Mouse (Mus musculus) ES-E14 (cell line): ENCODE data around the gene Ankrd28. TPM values are rescaled to one million over a fixed set of nuclear protein-coding genes. Genes with fewer than 3 reads are reported as not detected.
"Not testable (repeated sequence)": the region's sequence is repeated elsewhere in the genome, so short reads cannot be mapped to it uniquely, and the experiment has no call there.

Experiments used
- DNase-seq: peaks from one replicate; pipeline ENCODE4 v3.0.0-alpha.2; 2013; ENCODE audit warnings: low read depth, low spot score
- H3K27ac ChIP-seq: 2 replicates; pipeline ENCODE4 v1.5.1; 2012; ENCODE audit warnings: low read depth, mild to moderate bottlenecking, low read length, moderate library complexity, mixed read lengths; ENCODE audit not compliant: poor library complexity, insufficient read depth, severe bottlenecking
- H3K36me3 ChIP-seq: 2 replicates; pipeline ENCODE4 v1.6.1; 2012; ENCODE audit warnings: mild to moderate bottlenecking, low read length, moderate library complexity, mixed read lengths; ENCODE audit not compliant: control insufficient read depth, poor library complexity, insufficient read depth, severe bottlenecking
- H3K4me1 ChIP-seq, 2 experiments: fragments of 150-350 bp in 1 of 2; sonication (generic) in 1 of 2; 2 replicates each; pipeline ENCODE4 v1.6.1; 2012; ENCODE audit warnings: low read length in 2 of 2, mild to moderate bottlenecking in 1 of 2, mixed read lengths in 1 of 2; ENCODE audit not compliant: control insufficient read depth in 2 of 2, insufficient read depth in 2 of 2, poor library complexity in 1 of 2
- H3K4me3 ChIP-seq, 2 experiments: fragments of 150-350 bp in 1 of 2; sonication (generic) in 1 of 2; 2 replicates each; pipeline ENCODE4 v1.5.1; 2012; ENCODE audit warnings: low read length in 2 of 2, low read depth in 1 of 2, mild to moderate bottlenecking in 1 of 2, mixed read lengths in 1 of 2; ENCODE audit not compliant: insufficient read depth in 1 of 2, poor library complexity in 1 of 2, severe bottlenecking in 1 of 2
- H3K9ac ChIP-seq: 2 replicates; pipeline ENCODE4 v1.6.1; 2012; ENCODE audit warnings: low read depth, mild to moderate bottlenecking, low read length, mixed read lengths; ENCODE audit not compliant: poor library complexity, insufficient read depth, severe bottlenecking
- H3K9me3 ChIP-seq: fragments of 150-350 bp; sonication (generic); 2 replicates; pipeline ENCODE4 v1.6.1; 2012; ENCODE audit warnings: low read depth, mild to moderate bottlenecking, low read length; ENCODE audit not compliant: control insufficient read depth, insufficient read depth
- CHD2 ChIP-seq: IDR thresholded peaks from 2 replicates; pipeline ENCODE4 v1.6.1; 2014; ENCODE audit warnings: mild to moderate bottlenecking, low read depth, low read length, inconsistent platforms
- HCFC1 ChIP-seq: IDR thresholded peaks from 2 replicates; pipeline ENCODE4 v1.6.1; 2012; ENCODE audit warnings: low read length, inconsistent platforms, borderline replicate concordance; ENCODE audit not compliant: insufficient read depth
- MAFK ChIP-seq: IDR thresholded peaks from 2 replicates; pipeline ENCODE4 v1.6.1; 2014; ENCODE audit warnings: mild to moderate bottlenecking, low read depth, low read length, inconsistent platforms; ENCODE audit not compliant: insufficient read depth
- ZC3H11A ChIP-seq: IDR thresholded peaks from 2 replicates; pipeline ENCODE4 v1.6.1; 2012; ENCODE audit warnings: low read depth, mild to moderate bottlenecking, inconsistent platforms, low read length, borderline replicate concordance
- ZNF384 ChIP-seq: IDR thresholded peaks from 2 replicates; pipeline ENCODE4 v1.6.1; 2012; ENCODE audit warnings: low read depth, low read length, inconsistent platforms
- in situ Hi-C, 2 experiments: fragments of 600-800 bp; cut with MboI; formaldehyde crosslinking; loops; one replicate each; pipeline ENCODE4 v1.15.1; 2025; ENCODE audit warnings: low sequenced_read_pairs in 2 of 2, inconsistent platforms in 1 of 2; ENCODE audit not compliant: unreplicated experiment in 2 of 2
- total RNA-seq: library from RNA; depleted of rRNA; stranded (reverse); fragments of 300-350 nt; gene quantifications from 2 replicates; pipeline ENCODE4 v1.2.3, GENCODE M21; 2012; rRNA removed

Gene Ankrd28
- 26.6 and 36.0 TPM in 2 replicates for total RNA-seq

DNA sequence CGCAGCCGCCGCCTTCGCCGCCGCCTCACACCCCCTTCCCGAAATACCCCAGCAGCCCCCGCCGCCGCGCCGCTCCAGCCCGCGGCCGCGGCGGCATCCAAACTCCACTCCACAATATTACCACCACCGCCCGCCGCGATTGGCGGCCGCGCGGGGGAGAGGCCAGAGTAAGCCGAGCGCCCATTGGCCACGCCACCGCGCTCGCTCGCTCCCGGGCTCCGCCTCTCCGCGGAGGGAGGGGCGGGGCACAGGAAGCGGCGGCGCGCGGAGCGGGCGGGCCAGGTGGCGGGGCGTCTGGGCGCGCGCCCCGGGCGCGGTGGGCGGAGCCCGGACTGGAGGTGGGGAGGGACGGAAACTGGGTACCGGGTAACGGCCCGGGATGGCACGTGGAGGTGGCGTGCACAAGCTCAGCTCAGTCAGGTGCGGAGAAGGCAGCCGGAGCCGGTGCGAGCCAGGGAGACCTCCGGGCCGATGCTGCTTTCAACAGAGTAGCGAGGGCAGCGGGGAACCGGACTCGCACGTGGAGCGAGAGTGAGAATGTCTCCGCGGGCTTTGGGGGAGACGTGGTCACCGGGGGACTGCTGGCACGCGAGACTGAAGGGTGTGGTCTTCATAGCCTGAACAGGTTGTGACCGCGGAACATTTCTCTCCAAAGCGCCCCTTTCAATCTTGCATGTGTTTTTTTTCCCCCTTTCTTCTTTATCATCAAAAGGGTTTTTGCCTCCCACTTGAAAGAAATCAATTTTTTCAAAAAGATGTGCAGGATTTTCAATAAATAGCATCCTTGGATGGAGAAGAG is at the start of gene Ankrd28:
Gene Ankrd28, minus strand, starts transcription at position 81 of the 799 bp plus-strand sequence.
- H3K36me3 ChIP-seq: no peaks in the 10 kb centered on the region
- in situ Hi-C loops: no loop called here
- peaks cover 0 to 7% of the 10 kb centered on the region in 2 experiments; a peak in 2 of 4 replicates for H3K4me1 ChIP-seq
- TF ChIP-seq HCFC1 (no peak; the same call in 1 of the 2 replicates), MAFK (no peak), ZNF384 (no peak), CHD2 (no peak), ZC3H11A (no peak)
- H3K4me3 ChIP-seq: peak within 1 kb of the TSS; percentile 84 to 94
- DNase-seq: peak; percentile 88
- H3K27ac ChIP-seq: peak within 1 kb of the TSS; percentile 79
- H3K9me3 ChIP-seq: no peaks in the 10 kb centered on the region
- H3K9ac ChIP-seq: peak within 1 kb of the TSS; percentile 94

DNA sequence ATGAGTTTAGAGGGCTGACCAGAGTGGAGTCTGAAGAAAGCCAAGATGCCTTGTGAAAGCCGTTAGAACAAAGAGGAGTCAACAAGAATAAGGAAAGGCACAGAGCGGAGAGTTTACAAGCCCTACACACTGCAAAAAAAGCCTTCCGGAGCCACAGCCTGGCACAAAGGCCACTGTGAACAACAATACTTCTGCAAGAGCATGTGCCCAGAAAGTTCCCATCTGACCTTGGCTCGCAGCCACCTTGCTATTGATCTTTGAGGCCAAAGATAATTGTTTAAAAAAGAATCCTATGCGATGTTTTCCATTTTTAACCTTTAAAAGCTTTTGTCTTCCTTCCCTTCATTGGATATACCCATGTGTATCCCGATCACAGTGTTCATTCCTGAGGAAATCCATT is 49.0 kb upstream of the Ankrd28 start:
- in situ Hi-C loops: no loop called here
- no peaks in the 10 kb centered on the region for H3K9me3 ChIP-seq
- H3K9ac ChIP-seq: no peak overlapping the region
- no peak for DNase-seq
- no peak overlapping the region for H3K4me3 ChIP-seq
- no peak for TF ChIP-seq MAFK
- TF ChIP-seq HCFC1: no peak
- TF ChIP-seq CHD2: no peak
- no peak for TF ChIP-seq ZNF384
- TF ChIP-seq ZC3H11A: no peak
- no peaks in the 10 kb centered on the region for H3K4me1 ChIP-seq
- H3K27ac ChIP-seq: no peak overlapping the region
- H3K36me3 ChIP-seq: no peaks in the 10 kb centered on the region

DNA sequence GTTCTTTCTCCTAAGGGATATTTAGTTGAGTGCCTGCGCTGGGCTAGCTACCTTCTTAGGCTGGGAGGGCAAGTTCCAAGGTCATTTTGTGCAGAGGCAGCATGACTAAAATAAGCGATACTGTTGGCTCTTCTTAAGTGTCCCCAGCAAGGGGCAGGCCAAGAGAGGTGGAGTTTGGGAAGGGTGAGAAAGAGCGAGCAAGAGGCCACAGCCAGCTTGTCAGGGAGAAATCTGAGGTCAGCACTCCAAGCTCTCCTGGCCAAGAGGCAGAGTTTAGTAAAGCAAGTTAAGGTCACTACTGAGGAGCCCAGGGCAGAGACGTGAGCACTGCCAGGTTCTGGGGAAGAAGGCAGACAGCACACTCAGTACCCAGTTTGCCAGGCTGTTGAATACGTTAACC is 41.7 kb upstream of the Ankrd28 start:
- no peak for DNase-seq
- Histone ChIP-seq H3K9me3 (peaks cover 4% of the 10 kb centered on the region; the same call in 1 of the 2 replicates), H3K27ac (no peak overlapping the region), H3K4me3 (no peak overlapping the region), H3K9ac (no peak overlapping the region), H3K36me3 (no peaks in the 10 kb centered on the region), H3K4me1 (no peaks in the 10 kb centered on the region)
- in situ Hi-C loops: no loop called here
- no peak for TF ChIP-seq ZNF384

DNA sequence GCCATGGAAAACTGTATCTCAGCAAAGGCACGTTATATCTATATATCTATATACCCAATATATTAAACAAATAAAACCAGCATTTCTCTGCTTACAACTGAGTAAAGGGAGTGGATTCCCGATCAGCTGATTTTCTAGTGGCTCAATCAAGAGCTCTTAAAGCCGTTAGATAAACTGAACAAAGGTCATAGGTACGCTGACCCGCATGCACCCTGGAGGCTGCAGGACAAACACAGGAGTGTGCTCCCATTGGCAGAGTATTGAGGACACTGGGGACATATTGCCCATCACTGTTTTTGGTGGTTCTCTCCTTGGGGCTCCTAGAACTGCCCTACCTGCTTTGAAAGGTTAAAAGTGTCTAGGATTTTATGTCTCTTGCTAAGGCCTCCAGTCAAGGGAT is 40.0 kb upstream of the Ankrd28 start:
- in situ Hi-C loops: no loop called here
- Histone ChIP-seq H3K9me3 (peaks cover 5% of the 10 kb centered on the region), H3K9ac (no peak overlapping the region), H3K36me3 (no peaks in the 10 kb centered on the region), H3K4me1 (no peaks in the 10 kb centered on the region), H3K4me3 (no peak overlapping the region), H3K27ac (no peak overlapping the region)
- TF ChIP-seq HCFC1 (no peak), ZC3H11A (no peak), ZNF384 (no peak), MAFK (no peak), CHD2 (no peak)
- no peak for DNase-seq

DNA sequence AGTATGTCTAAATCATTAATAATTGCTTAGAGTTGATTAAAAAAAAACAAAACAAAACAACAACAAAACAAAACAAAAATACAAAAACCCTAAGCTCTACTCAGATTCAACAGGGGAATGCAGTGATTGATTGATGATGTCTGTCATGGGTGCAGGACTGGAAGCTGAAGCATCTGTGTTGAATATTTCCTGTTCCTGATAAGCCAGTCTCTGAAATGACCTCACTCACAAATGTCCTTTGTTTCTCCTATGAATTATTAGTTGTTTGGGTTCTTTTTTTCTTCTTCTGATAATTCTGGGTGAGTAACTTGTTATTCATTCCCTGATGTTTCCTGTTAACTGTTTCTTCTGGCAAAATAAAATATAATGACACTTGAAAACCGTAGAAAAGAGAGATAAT is 38.1 kb upstream of the Ankrd28 start:
- no peaks in the 10 kb centered on the region for H3K36me3 ChIP-seq
- no peak overlapping the region for H3K27ac ChIP-seq
- no peaks in the 10 kb centered on the region for H3K4me1 ChIP-seq
- TF ChIP-seq HCFC1 (no peak), ZNF384 (no peak), ZC3H11A (no peak), CHD2 (no peak), MAFK (no peak)
- no peak for DNase-seq
- H3K9ac ChIP-seq: no peak overlapping the region
- H3K9me3 ChIP-seq: peaks cover 5% of the 10 kb centered on the region
- H3K4me3 ChIP-seq: no peak overlapping the region
- in situ Hi-C loops: no loop called here

DNA sequence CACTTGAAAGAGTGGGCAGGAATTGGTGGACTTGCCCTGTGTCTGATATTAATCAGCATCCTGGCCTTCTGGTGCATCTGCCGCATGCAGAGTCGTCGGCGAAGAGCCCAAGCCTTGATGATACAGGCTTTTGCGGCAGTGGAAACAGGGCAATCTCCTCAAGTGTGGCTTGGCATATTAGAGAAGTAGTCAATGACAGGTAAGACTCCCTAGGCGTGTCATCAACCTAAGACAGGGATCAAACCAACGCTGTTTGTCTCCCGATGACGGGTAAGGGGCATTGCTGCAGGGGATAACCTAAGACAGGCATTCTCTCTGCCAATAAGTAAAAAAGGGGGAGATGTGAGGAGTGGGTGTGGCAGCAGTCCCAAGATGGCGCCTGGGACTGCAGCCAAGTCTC is 35.9 kb upstream of the Ankrd28 start:
- in situ Hi-C loops, H3K36me3 ChIP-seq, DNase-seq, H3K27ac ChIP-seq, H3K9me3 ChIP-seq, H3K4me1 ChIP-seq, H3K4me3 ChIP-seq, H3K9ac ChIP-seq: not testable (repeated sequence)
